Mouse (Mus musculus): Measurements from ENCODE around the gene Csmd2.

DNA sequence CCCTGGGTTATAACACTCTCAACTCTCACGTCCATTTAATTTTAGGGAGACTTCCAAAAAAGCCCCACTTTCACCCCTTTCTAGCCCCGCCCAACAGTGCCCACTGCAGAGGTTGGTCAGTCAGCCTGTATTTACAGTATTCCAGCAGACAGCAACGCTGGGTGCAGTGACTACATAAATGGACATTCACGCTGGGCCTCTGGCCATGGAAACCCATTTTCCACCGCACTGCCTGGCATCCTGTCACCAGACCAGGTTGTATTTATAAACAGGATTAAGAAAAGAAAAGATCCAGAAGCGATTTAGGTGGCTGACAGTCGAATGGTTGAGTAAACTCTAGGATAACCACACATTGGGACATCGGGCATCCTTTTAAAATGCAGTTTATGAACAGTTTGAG, 65.0 kb downstream of the Csmd2 start:
- TF ChIP-seq CTCF (IDR thresholded peaks at IDR 0.05; ENCODE audit: low read depth, low read length) (no peak), POLR2A (IDR thresholded peaks at IDR 0.05; ENCODE audit: borderline replicate concordance, low read depth, low read length) (no peak)

All from bone marrow macrophage, adult 2 months (primary cell).